16 mouse cellular contexts compared by ENCODE assay signal in genomic region chrX:20129466-20129865, GRCm38 (mm10).
DNase-seq lines count a peak whose midpoint lies in the region; ATAC-seq and TF ChIP-seq lines count a peak whose summit lies in the region.
"Had no signal": no experiment of that assay in that cellular context is flagged by ENCODE, and none has a peak within 500 bp of the region (broad histone marks: within the 10 kb centered on the region; RNA-seq: fewer than 3 reads in every experiment).

No protein-coding gene starts in this region.

- intact Hi-C loops in heart, postnatal 36 days (cut with DNase I): no loop called here
- intact Hi-C loops in left cerebral cortex, adult 2 months (cut with DNase I): no loop called here

- H3K9me3 ChIP-seq in heart, embryonic 10.5 days: no peaks in the 10 kb centered on the region
- no peaks in the 10 kb centered on the region for H3K9me3 ChIP-seq in forebrain, embryonic 15.5 days
- H3K9me3 ChIP-seq: limb, embryonic 12.5 days; megakaryocyte, embryonic 14.5 days; neural tube, embryonic 15.5 days; stomach, embryonic 15.5 days had no signal

- no peaks in the 10 kb centered on the region for H3K36me3 ChIP-seq in heart, embryonic 10.5 days
- H3K36me3 ChIP-seq in forebrain, embryonic 15.5 days: no peaks in the 10 kb centered on the region
- H3K36me3 ChIP-seq: limb, embryonic 12.5 days; neural tube, embryonic 15.5 days; stomach, embryonic 15.5 days had no signal

- H3K4me2 ChIP-seq in forebrain, embryonic 15.5 days (replicated peaks): no peak overlapping the region
- H3K4me2 ChIP-seq: limb, embryonic 12.5 days; neural tube, embryonic 15.5 days; stomach, embryonic 15.5 days had no signal

- peak; percentile 48 to 54 for DNase-seq in heart, adult 18-20 months
- no peak for DNase-seq in heart, embryonic 10.5 days (ENCODE audit: low spot score)
- DNase-seq in NIH3T3 (ENCODE audit: low read depth): peak; percentile 3
- DNase-seq in cerebellum, postnatal 10 days: peak; percentile 18 to 32
- peak; percentile 3 to 13 for DNase-seq in heart, postnatal 36 days
- DNase-seq in embryo, embryonic 10 days (ENCODE audit: low spot score): no peak
- no peak for DNase-seq in left cerebral cortex, adult 2 months (ENCODE audit: extremely low spot score in 1 of 2, low spot score in 2 of 2)
- DNase-seq: kidney, postnatal 25 days; layer of hippocampus, postnatal 36 days; retina, postnatal 1 day; thymus, postnatal 14 days had no signal

- no peak for TF ChIP-seq CTCF in left cerebral cortex, adult 2 months (IDR thresholded peaks at IDR 0.05)

- H3K4me1 ChIP-seq in heart, embryonic 10.5 days: no peaks in the 10 kb centered on the region
- H3K4me1 ChIP-seq in forebrain, embryonic 15.5 days: no peaks in the 10 kb centered on the region
- H3K4me1 ChIP-seq: limb, embryonic 12.5 days; megakaryocyte, embryonic 14.5 days; neural tube, embryonic 15.5 days; stomach, embryonic 15.5 days had no signal

- no peak overlapping the region for H3K9ac ChIP-seq in forebrain, embryonic 15.5 days (replicated peaks)
- H3K9ac ChIP-seq: limb, embryonic 12.5 days; neural tube, embryonic 15.5 days; stomach, embryonic 15.5 days had no signal

- WGBS in heart, embryonic 10.5 days: 79% methylated on average over 1 of the region's 1 CpGs
- WGBS in forebrain, embryonic 15.5 days: 92% methylated on average over 1 of the region's 1 CpGs

- no peak overlapping the region for H3K27ac ChIP-seq in heart, embryonic 10.5 days
- no peak overlapping the region for H3K27ac ChIP-seq in forebrain, embryonic 15.5 days (replicated peaks)
- no peak overlapping the region for H3K27ac ChIP-seq in left cerebral cortex, adult 2 months
- H3K27ac ChIP-seq: limb, embryonic 12.5 days; neural tube, embryonic 15.5 days; stomach, embryonic 15.5 days had no signal

- ATAC-seq in forebrain, embryonic 15.5 days (replicated peaks): no peak

- H3K4me3 ChIP-seq in heart, embryonic 10.5 days: no peak overlapping the region
- H3K4me3 ChIP-seq in forebrain, embryonic 15.5 days: no peak overlapping the region
- H3K4me3 ChIP-seq in left cerebral cortex, adult 2 months: no peak overlapping the region
- H3K4me3 ChIP-seq: limb, embryonic 12.5 days; megakaryocyte, embryonic 14.5 days; neural tube, embryonic 15.5 days; stomach, embryonic 15.5 days had no signal

- no peaks in the 10 kb centered on the region for H3K27me3 ChIP-seq in heart, embryonic 10.5 days (ENCODE audit: insufficient read depth, poor library complexity, severe bottlenecking)
- no peaks in the 10 kb centered on the region for H3K27me3 ChIP-seq in forebrain, embryonic 15.5 days
- H3K27me3 ChIP-seq: limb, embryonic 12.5 days; neural tube, embryonic 15.5 days; stomach, embryonic 15.5 days had no signal

Comparison
In these comparisons a context has a peak if more than half of its experiments do, and no peak if none do; other contexts are left out.
1. DNase-seq: peak in heart, adult 18-20 months (2 of 2), NIH3T3 (single experiment), cerebellum, postnatal 10 days (2 of 2) and heart, postnatal 36 days (2 of 2); none in heart, embryonic 10.5 days (single experiment), embryo, embryonic 10 days (single experiment) and left cerebral cortex, adult 2 months (0 of 2).